Mouse (Mus musculus): ENCODE data around the gene Gpr65. TPM values are rescaled to one million over a fixed set of nuclear protein-coding genes. Genes with fewer than 3 reads are reported as not detected.

Gpr65 gene
- total and polyA plus RNA-seq, 3 experiments: 31.9 to 80.5 (median 80.3) TPM

- in situ Hi-C loops (cut with MboI; ENCODE audit: low pct_ligation_motif_present, low pct_unique_long_range_greater_than_20kb, low sequenced_read_pairs) (no loop called here), dilution Hi-C loops (cut with MboI; ENCODE audit: extremely low pct_ligation_motif_present, extremely low pct_unique_long_range_greater_than_20kb, low sequenced_read_pairs) (no loop called here)
- peak; percentile 68 for DNase-seq (ENCODE audit: extremely low read depth)
- Histone ChIP-seq H3K27me3 (replicated peaks) (no peaks in the 10 kb centered on the region), H3K4me3 (replicated peaks in 1 of 3; ENCODE audit: low read depth in 2 of 3, low read length in 2 of 3, poor library complexity in 1 of 3) (no peak overlapping the region), H3K9me3 (replicated peaks; ENCODE audit: low read length) (no peaks in the 10 kb centered on the region), H3K4me2 (ENCODE audit: insufficient read depth, low read depth, poor library complexity, severe bottlenecking) (peak overlapping the region; percentile 70; the same call in 1 of the 2 replicates), H3K9ac (ENCODE audit: insufficient read depth, low read depth) (no peak overlapping the region), H3K4me1 (ENCODE audit: control insufficient read depth in 1 of 2, insufficient read depth in 2 of 2) (peaks cover 14 to 39% of the 10 kb centered on the region in 2 experiments), H3K79me2 (replicated peaks; ENCODE audit: control insufficient read depth, extremely low read depth, insufficient read depth, poor library complexity, severe bottlenecking) (no peaks in the 10 kb centered on the region), H3K27ac (ENCODE audit: insufficient read depth, low read depth) (no peak overlapping the region), H3K36me3 (replicated peaks in 1 of 2; ENCODE audit: control insufficient read depth in 1 of 2, insufficient read depth in 1 of 2, low read length in 1 of 2) (peaks cover 0 to 11% of the 10 kb centered on the region in 2 experiments)
- peak; percentile 98 for TF ChIP-seq ZNF384 (IDR thresholded peaks at IDR 0.05; ENCODE audit: low read depth, low read length)
- peak; percentile 66; the same call in 1 of the 2 replicates for TF ChIP-seq MAFK (IDR thresholded peaks at IDR 0.05; ENCODE audit: insufficient replicate concordance, low read length)
- TF ChIP-seq BHLHE40 (IDR thresholded peaks at IDR 0.05; ENCODE audit: low read depth, low read length): peak; percentile 83
- TF ChIP-seq USF1 (IDR thresholded peaks at IDR 0.05; ENCODE audit: low read depth, low read length): no peak
- peak; percentile 88 for TF ChIP-seq MEF2A (IDR thresholded peaks at IDR 0.05; ENCODE audit: borderline replicate concordance, low read depth, low read length)
- TF ChIP-seq EP300 (IDR thresholded peaks at IDR 0.05; ENCODE audit: low read length): peak; percentile 87
- no peak for TF ChIP-seq GABPA (IDR thresholded peaks at IDR 0.05; ENCODE audit: insufficient replicate concordance, low read depth, low read length)
- peak; percentile 45; the same call in 1 of the 2 replicates for TF ChIP-seq MXI1 (IDR thresholded peaks at IDR 0.05; ENCODE audit: low read depth, low read length)
- peak; percentile 93 for TF ChIP-seq ETS1 (conservative IDR thresholded peaks at IDR 0.05; ENCODE audit: low read depth, low read length)
- no peak for TF ChIP-seq RCOR1 (conservative IDR thresholded peaks at IDR 0.05; ENCODE audit: low read depth, low read length)
- no peak for TF ChIP-seq MAX (IDR thresholded peaks at IDR 0.05; ENCODE audit: low read length)
- TF ChIP-seq UBTF (IDR thresholded peaks at IDR 0.05; ENCODE audit: low read depth, low read length): no peak
- peak; percentile 73 for TF ChIP-seq JUN (IDR thresholded peaks at IDR 0.05; ENCODE audit: insufficient read depth, low read depth, low read length)
- TF ChIP-seq HCFC1 (IDR thresholded peaks at IDR 0.05; ENCODE audit: low read depth, low read length): 0 out of 2 replicates have a peak, but pooled peaks have one; percentile 25
- TF ChIP-seq TCF12 (IDR thresholded peaks at IDR 0.05; ENCODE audit: low read depth, low read length): no peak; the same call in 1 of the 2 replicates
- no peak for TF ChIP-seq PAX5 (IDR thresholded peaks at IDR 0.05; ENCODE audit: low read length)
- TF ChIP-seq KAT2A (IDR thresholded peaks at IDR 0.05; ENCODE audit: insufficient replicate concordance, low read length): no peak
- peak; percentile 84 for TF ChIP-seq JUND (conservative IDR thresholded peaks at IDR 0.05; ENCODE audit: low read depth, low read length)
- TF ChIP-seq ZMIZ1 (IDR thresholded peaks at IDR 0.05; ENCODE audit: low read depth, low read length): no peak
- no peak for TF ChIP-seq E2F4 (IDR thresholded peaks at IDR 0.05; ENCODE audit: insufficient replicate concordance, low read depth, low read length)
- peak; percentile 83; the same call in 1 of the 2 replicates for TF ChIP-seq IRF4 (IDR thresholded peaks at IDR 0.05; ENCODE audit: low read depth, low read length)
- 0 out of 2 replicates have a peak, but pooled peaks have one; percentile 21 for TF ChIP-seq TBP (conservative IDR thresholded peaks at IDR 0.05; ENCODE audit: low read depth, low read length)
Measured at GRCm38 (mm10) chr12:98249671-98250070, 18.8 kb upstream of the Gpr65 start.

Data from CH12.LX (cell line).